Mouse (Mus musculus): Measurements from ENCODE around the gene Snx9. TPM values are rescaled to one million over a fixed set of nuclear protein-coding genes. Genes with fewer than 3 reads are reported as not detected.
A peak's percentile ranks its signal among the peaks of the same experiment; 100 is the strongest.

The Snx9 gene
- total RNA-seq, 1 experiment, result 8.8 TPM

DNA sequence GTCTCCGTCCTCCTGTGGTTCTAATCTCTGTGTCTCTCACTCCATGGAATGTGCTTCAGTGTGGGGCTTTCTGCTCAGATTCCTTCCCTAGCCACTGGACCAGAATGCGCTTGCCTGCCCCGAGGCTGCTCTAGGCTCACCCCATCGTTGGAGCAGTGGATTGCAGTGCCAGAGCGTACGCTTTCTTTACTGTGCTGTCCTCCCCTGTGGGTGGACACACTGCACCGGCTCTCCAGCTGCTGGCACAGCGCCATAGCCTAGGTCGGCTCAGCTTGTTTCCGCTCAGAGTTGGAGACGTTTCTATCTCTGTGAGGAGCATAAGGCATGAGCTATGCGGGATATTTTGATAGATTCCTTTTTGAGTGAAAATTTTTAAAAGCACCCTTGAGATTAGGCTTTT, 31.4 kb downstream of the Snx9 start:
- DNase-seq (ENCODE audit: low read depth, low spot score), result no peak
- no peak overlapping the region for H3K9ac ChIP-seq (ENCODE audit: insufficient read depth, low read depth, low read length, poor library complexity, severe bottlenecking)
- peaks cover 0 to 14% of the 10 kb centered on the region in 2 experiments; a peak in 3 of 4 replicates for H3K4me1 ChIP-seq (ENCODE audit: control insufficient read depth in 2 of 2, insufficient read depth in 2 of 2, low read length in 2 of 2, poor library complexity in 1 of 2)
- no peak overlapping the region for H3K4me3 ChIP-seq (ENCODE audit: insufficient read depth in 1 of 2, low read depth in 1 of 2, low read length in 2 of 2, poor library complexity in 1 of 2, severe bottlenecking in 1 of 2)
- H3K9me3 ChIP-seq (ENCODE audit: control insufficient read depth, insufficient read depth, low read depth, low read length), result no peaks in the 10 kb centered on the region
- TF ChIP-seq ZNF384 (IDR thresholded peaks at IDR 0.05; ENCODE audit: low read depth, low read length) (no peak), MAFK (IDR thresholded peaks at IDR 0.05; ENCODE audit: insufficient read depth, low read depth, low read length) (no peak), CHD2 (IDR thresholded peaks at IDR 0.05; ENCODE audit: low read depth, low read length) (no peak), HCFC1 (IDR thresholded peaks at IDR 0.05; ENCODE audit: borderline replicate concordance, insufficient read depth, low read length) (no peak), ZC3H11A (IDR thresholded peaks at IDR 0.05; ENCODE audit: borderline replicate concordance, low read depth, low read length) (no peak)
- H3K36me3 ChIP-seq (ENCODE audit: control insufficient read depth, insufficient read depth, low read length, poor library complexity, severe bottlenecking), result no peaks in the 10 kb centered on the region
- no peak overlapping the region for H3K27ac ChIP-seq (ENCODE audit: insufficient read depth, low read depth, low read length, poor library complexity, severe bottlenecking)
- in situ Hi-C loops (cut with MboI; ENCODE audit: low sequenced_read_pairs in 2 of 2, unreplicated experiment in 2 of 2), result no loop called here

DNA sequence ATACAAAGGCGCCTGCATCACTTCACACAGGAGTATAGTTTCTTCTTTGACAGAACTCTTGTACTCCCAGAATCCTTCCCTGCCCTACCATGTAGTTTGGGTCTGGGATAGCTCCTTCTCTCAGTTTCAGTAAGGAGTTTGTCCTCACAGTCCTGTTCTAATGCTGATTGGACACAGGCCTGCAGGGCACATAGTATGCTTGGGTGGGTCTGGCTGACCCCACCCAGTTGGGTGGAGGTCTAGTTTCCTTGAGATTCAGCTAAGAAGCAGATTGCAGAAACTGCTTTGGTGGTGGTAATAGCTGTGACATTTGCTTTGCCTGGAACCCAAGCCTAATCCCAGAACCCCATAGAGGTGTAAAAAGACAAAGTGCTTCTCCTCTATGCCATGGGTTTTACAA, 33.4 kb downstream of the Snx9 start:
- Histone ChIP-seq H3K27ac (ENCODE audit: insufficient read depth, low read depth, low read length, poor library complexity, severe bottlenecking) (peak overlapping the region; percentile 24; the same call in 1 of the 2 replicates), H3K4me3 (ENCODE audit: insufficient read depth in 1 of 2, low read depth in 1 of 2, low read length in 2 of 2, poor library complexity in 1 of 2, severe bottlenecking in 1 of 2) (no peak overlapping the region), H3K4me1 (ENCODE audit: control insufficient read depth in 2 of 2, insufficient read depth in 2 of 2, low read length in 2 of 2, poor library complexity in 1 of 2) (peaks cover 0 to 9% of the 10 kb centered on the region in 2 experiments; a peak in 3 of 4 replicates), H3K9ac (ENCODE audit: insufficient read depth, low read depth, low read length, poor library complexity, severe bottlenecking) (no peak overlapping the region), H3K9me3 (ENCODE audit: control insufficient read depth, insufficient read depth, low read depth, low read length) (no peaks in the 10 kb centered on the region), H3K36me3 (ENCODE audit: control insufficient read depth, insufficient read depth, low read length, poor library complexity, severe bottlenecking) (no peaks in the 10 kb centered on the region)
- in situ Hi-C loops (cut with MboI; ENCODE audit: low sequenced_read_pairs in 2 of 2, unreplicated experiment in 2 of 2), result no loop called here
- DNase-seq (ENCODE audit: low read depth, low spot score), result no peak
- TF ChIP-seq ZNF384 (IDR thresholded peaks at IDR 0.05; ENCODE audit: low read depth, low read length), result no peak
- TF ChIP-seq CHD2 (IDR thresholded peaks at IDR 0.05; ENCODE audit: low read depth, low read length), result no peak
- no peak for TF ChIP-seq MAFK (IDR thresholded peaks at IDR 0.05; ENCODE audit: insufficient read depth, low read depth, low read length)
- TF ChIP-seq ZC3H11A (IDR thresholded peaks at IDR 0.05; ENCODE audit: borderline replicate concordance, low read depth, low read length), result no peak
- no peak for TF ChIP-seq HCFC1 (IDR thresholded peaks at IDR 0.05; ENCODE audit: borderline replicate concordance, insufficient read depth, low read length)

DNA sequence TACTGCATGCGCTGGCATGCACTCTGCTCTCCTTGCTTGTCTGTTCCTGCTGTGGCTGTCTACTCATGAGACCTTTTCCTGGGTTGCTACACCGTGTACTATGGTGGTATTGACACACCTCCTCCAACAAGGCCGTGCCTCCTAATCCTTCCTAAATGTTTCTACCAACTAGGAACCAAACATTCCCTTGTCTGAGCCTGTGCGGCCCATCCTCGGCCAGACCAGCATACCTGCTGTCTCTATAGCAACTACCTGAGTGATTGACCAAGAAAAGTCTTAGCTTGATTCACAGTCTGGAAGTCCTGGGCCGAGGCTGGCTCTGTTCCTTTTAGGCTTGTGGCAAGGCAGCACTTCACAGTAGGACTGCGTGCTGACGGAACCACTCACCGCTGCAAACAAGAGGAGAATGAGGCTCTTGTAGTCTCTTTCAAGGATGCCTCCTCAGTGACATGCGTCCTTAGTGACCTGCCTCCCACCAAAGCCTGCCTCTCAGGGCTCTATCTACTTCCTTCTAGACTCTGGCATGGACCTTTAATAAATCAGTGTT, 36.6 kb downstream of the Snx9 start:
- TF ChIP-seq HCFC1 (IDR thresholded peaks at IDR 0.05; ENCODE audit: borderline replicate concordance, insufficient read depth, low read length) (no peak), MAFK (IDR thresholded peaks at IDR 0.05; ENCODE audit: insufficient read depth, low read depth, low read length) (no peak), CHD2 (IDR thresholded peaks at IDR 0.05; ENCODE audit: low read depth, low read length) (no peak), ZC3H11A (IDR thresholded peaks at IDR 0.05; ENCODE audit: borderline replicate concordance, low read depth, low read length) (no peak)
- in situ Hi-C loops (cut with MboI; ENCODE audit: low sequenced_read_pairs in 2 of 2, unreplicated experiment in 2 of 2), result no loop called here
- Histone ChIP-seq H3K27ac (ENCODE audit: insufficient read depth, low read depth, low read length, poor library complexity, severe bottlenecking) (no peak overlapping the region), H3K36me3 (ENCODE audit: control insufficient read depth, insufficient read depth, low read length, poor library complexity, severe bottlenecking) (no peaks in the 10 kb centered on the region), H3K4me3 (ENCODE audit: insufficient read depth in 1 of 2, low read depth in 1 of 2, low read length in 2 of 2, poor library complexity in 1 of 2, severe bottlenecking in 1 of 2) (no peak overlapping the region), H3K4me1 (ENCODE audit: control insufficient read depth in 2 of 2, insufficient read depth in 2 of 2, low read length in 2 of 2, poor library complexity in 1 of 2) (peaks cover 0 to 7% of the 10 kb centered on the region in 2 experiments; a peak in 3 of 4 replicates), H3K9ac (ENCODE audit: insufficient read depth, low read depth, low read length, poor library complexity, severe bottlenecking) (no peak overlapping the region), H3K9me3 (ENCODE audit: control insufficient read depth, insufficient read depth, low read depth, low read length) (no peaks in the 10 kb centered on the region)
- DNase-seq (ENCODE audit: low read depth, low spot score), result no peak

DNA sequence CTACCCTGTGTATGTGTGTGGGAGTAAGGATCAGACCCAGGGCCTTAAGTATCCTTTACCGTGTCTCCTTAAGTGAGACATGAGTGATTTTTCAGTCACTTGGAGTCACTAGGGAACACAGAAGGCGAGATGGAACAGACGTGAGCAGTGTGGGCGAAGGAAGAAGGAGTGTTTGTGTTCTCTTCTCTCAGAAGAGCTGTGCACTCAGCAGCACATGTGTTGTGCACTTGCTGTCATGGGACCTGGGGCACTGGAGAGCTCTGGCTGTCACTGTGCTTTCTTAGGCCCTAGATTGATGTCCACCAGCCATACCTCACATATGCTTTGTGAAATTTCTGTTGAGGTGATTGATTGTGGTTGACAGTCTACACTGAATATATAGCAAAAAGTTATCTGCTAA, 37.7 kb downstream of the Snx9 start:
- TF ChIP-seq HCFC1 (IDR thresholded peaks at IDR 0.05; ENCODE audit: borderline replicate concordance, insufficient read depth, low read length), result no peak
- no peak for TF ChIP-seq CHD2 (IDR thresholded peaks at IDR 0.05; ENCODE audit: low read depth, low read length)
- TF ChIP-seq ZC3H11A (IDR thresholded peaks at IDR 0.05; ENCODE audit: borderline replicate concordance, low read depth, low read length), result no peak
- no peak for TF ChIP-seq ZNF384 (IDR thresholded peaks at IDR 0.05; ENCODE audit: low read depth, low read length)
- TF ChIP-seq MAFK (IDR thresholded peaks at IDR 0.05; ENCODE audit: insufficient read depth, low read depth, low read length), result no peak
- Histone ChIP-seq H3K36me3 (ENCODE audit: control insufficient read depth, insufficient read depth, low read length, poor library complexity, severe bottlenecking) (no peaks in the 10 kb centered on the region), H3K4me1 (ENCODE audit: control insufficient read depth in 2 of 2, insufficient read depth in 2 of 2, low read length in 2 of 2, poor library complexity in 1 of 2) (peaks cover 0 to 7% of the 10 kb centered on the region in 2 experiments; a peak in 3 of 4 replicates), H3K9ac (ENCODE audit: insufficient read depth, low read depth, low read length, poor library complexity, severe bottlenecking) (no peak overlapping the region), H3K27ac (ENCODE audit: insufficient read depth, low read depth, low read length, poor library complexity, severe bottlenecking) (no peak overlapping the region), H3K4me3 (ENCODE audit: insufficient read depth in 1 of 2, low read depth in 1 of 2, low read length in 2 of 2, poor library complexity in 1 of 2, severe bottlenecking in 1 of 2) (no peak overlapping the region), H3K9me3 (ENCODE audit: control insufficient read depth, insufficient read depth, low read depth, low read length) (no peaks in the 10 kb centered on the region)
- in situ Hi-C loops (cut with MboI; ENCODE audit: low sequenced_read_pairs in 2 of 2, unreplicated experiment in 2 of 2), result no loop called here
- no peak for DNase-seq (ENCODE audit: low read depth, low spot score)

All from ES-E14 (cell line).